In the genomic region with DNA sequence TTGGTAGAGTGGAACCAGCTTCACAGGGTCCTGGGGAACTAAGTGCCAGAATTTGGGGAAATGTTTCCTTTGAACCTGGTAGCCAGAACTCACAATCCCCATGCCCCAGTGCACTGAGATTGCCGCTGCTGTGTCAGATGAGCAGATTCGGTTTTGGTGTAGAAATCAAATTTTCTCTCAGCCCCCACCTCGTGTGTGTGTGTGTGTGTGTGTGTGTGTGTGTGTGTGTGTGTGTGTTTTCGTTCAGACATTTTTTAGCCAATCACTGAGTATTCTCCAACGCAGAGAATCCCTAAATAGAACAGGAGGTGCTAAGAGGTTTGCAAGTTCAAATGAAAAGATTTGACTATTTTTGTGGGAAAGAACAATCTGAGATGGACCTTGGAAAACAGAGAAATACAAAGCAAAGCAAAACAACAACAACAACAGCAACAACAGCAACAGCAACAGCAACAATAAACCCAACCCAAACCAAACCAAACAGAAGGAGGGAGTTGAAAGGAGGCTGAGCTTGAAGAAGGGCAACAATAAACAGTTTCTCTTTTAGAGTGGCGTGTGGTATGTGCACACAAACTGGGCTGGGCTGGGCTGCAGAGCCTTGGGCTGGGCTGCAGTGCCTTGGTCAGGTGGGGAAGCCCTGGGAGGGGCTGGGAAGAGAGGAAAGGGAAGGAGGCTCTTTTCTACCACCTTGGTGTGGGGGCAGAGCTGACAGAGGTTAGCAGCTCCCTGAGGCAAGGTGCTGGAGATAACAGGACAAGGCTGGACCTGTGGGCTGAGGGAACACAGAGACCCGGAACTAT, we compare ENCODE assay signal across 15 mouse cellular contexts.
"Had no signal": no experiment of that assay in that cellular context is flagged by ENCODE, and none has a peak within 500 bp of the region (broad histone marks: within the 10 kb centered on the region; RNA-seq: fewer than 3 reads in every experiment).

No protein-coding gene starts in this region.

- H3K9me3 ChIP-seq: limb, embryonic 13.5 days; liver, embryonic 15.5 days; midbrain, embryonic 12.5 days had no signal

- DNase-seq: kidney, adult 11 months; kidney, adult 9 months; kidney, postnatal 4 days; left cerebral cortex, postnatal 4 days; lung, embryonic 14.5 days; right cerebral cortex, postnatal 25 days; thymus, postnatal 4 days had no signal

- H3K9ac ChIP-seq: hindbrain, embryonic 14.5 days; limb, embryonic 13.5 days; liver, embryonic 15.5 days; lung, embryonic 14.5 days; midbrain, embryonic 12.5 days had no signal

- H3K36me3 ChIP-seq: limb, embryonic 13.5 days; liver, embryonic 15.5 days; midbrain, embryonic 12.5 days had no signal

- ATAC-seq: midbrain, embryonic 16.5 days had no signal

- H3K4me3 ChIP-seq: limb, embryonic 13.5 days; liver, embryonic 15.5 days; midbrain, embryonic 12.5 days had no signal

- H3K4me2 ChIP-seq: hindbrain, embryonic 14.5 days; limb, embryonic 13.5 days; liver, embryonic 11.5 days; liver, embryonic 15.5 days; lung, embryonic 14.5 days; midbrain, embryonic 12.5 days had no signal

- H3K27ac ChIP-seq: hindbrain, embryonic 14.5 days; kidney, postnatal 0 days; limb, embryonic 13.5 days; liver, embryonic 15.5 days; macrophage; midbrain, embryonic 12.5 days had no signal
